Mouse (Mus musculus) brain, embryonic 14.5 days (tissue): ENCODE results near the gene Dnmt1.

ENCODE experiments used
- CTCF ChIP-seq: fragments of 200-500 bp; IDR thresholded peaks from 2 replicates; pipeline ENCODE4 v1.5.1; 2012; ENCODE audit warnings: inconsistent platforms, mild to moderate bottlenecking, moderate library complexity, borderline replicate concordance; ENCODE audit not compliant: insufficient read depth, insufficient read length; ENCODE audit errors: extremely low read depth
- POLR2A ChIP-seq: fragments of 200-500 bp; IDR thresholded peaks from 2 replicates; pipeline ENCODE4 v1.6.1; 2012; ENCODE audit warnings: mild to moderate bottlenecking, inconsistent platforms, borderline replicate concordance; ENCODE audit not compliant: poor library complexity, insufficient read depth, insufficient read length, severe bottlenecking; ENCODE audit errors: extremely low read depth

- TF ChIP-seq POLR2A = no peak
- no peak for TF ChIP-seq CTCF
Measured at GRCm38 (mm10) chr9:20966008-20966407, 6.3 kb upstream of the Dnmt1 start.
